Mouse (Mus musculus) CH12.LX (cell line): ENCODE measurements around the gene Phf21a. TPM values are rescaled to one million over a fixed set of nuclear protein-coding genes. Genes with fewer than 3 reads are reported as not detected.

Experiments used
- DNase-seq: peaks from one replicate; pipeline ENCODE4 v3.0.0-alpha.2; 2013; ENCODE audit errors: extremely low read depth
- H3K27ac ChIP-seq: 2 replicates; pipeline ENCODE4 v1.5.1; 2012; ENCODE audit warnings: low read depth, mild to moderate bottlenecking, control low read depth, moderate library complexity; ENCODE audit not compliant: insufficient read depth
- H3K27me3 ChIP-seq: replicated peaks from 2 replicates; pipeline ENCODE3; 2012; ENCODE audit warnings: inconsistent platforms
- H3K36me3 ChIP-seq, 2 experiments: replicated peaks in 1 of 2; 2 replicates each; pipeline versions ENCODE3 to v1.6.1; 2012; ENCODE audit warnings: inconsistent platforms in 1 of 2, low read length in 1 of 2, mild to moderate bottlenecking in 1 of 2, mixed read lengths in 1 of 2, moderate library complexity in 1 of 2; ENCODE audit not compliant: control insufficient read depth in 1 of 2, insufficient read depth in 1 of 2
- H3K4me1 ChIP-seq, 2 experiments: 2 replicates each; pipeline ENCODE4 v1.6.1; 2012; ENCODE audit warnings: inconsistent platforms in 1 of 2, moderate library complexity in 1 of 2; ENCODE audit not compliant: insufficient read depth in 2 of 2, control insufficient read depth in 1 of 2
- H3K4me2 ChIP-seq: 2 replicates; pipeline ENCODE4 v1.6.1; 2012; ENCODE audit warnings: low read depth, mild to moderate bottlenecking, control low read depth; ENCODE audit not compliant: poor library complexity, insufficient read depth, severe bottlenecking
- H3K4me3 ChIP-seq, 3 experiments: fragments of 150-350 bp in 1 of 3; sonication (generic) in 1 of 3; replicated peaks in 1 of 3; 2 replicates each; pipeline versions ENCODE3 to v1.5.1; 2011 to 2012; ENCODE audit warnings: low read depth in 2 of 3, low read length in 2 of 3, mild to moderate bottlenecking in 2 of 3, moderate library complexity in 2 of 3, control low read depth in 1 of 3, improper control_type of control experiment in 1 of 3, inconsistent platforms in 1 of 3, mixed read lengths in 1 of 3; ENCODE audit not compliant: poor library complexity in 1 of 3
- H3K79me2 ChIP-seq: replicated peaks from 2 replicates; pipeline ENCODE4 v1.6.1; 2012; ENCODE audit warnings: mild to moderate bottlenecking, moderate library complexity; ENCODE audit not compliant: control insufficient read depth, poor library complexity, insufficient read depth, severe bottlenecking; ENCODE audit errors: extremely low read depth
- H3K9ac ChIP-seq: 2 replicates; pipeline ENCODE4 v1.6.1; 2012; ENCODE audit warnings: low read depth, mild to moderate bottlenecking, control low read depth, moderate library complexity; ENCODE audit not compliant: insufficient read depth
- H3K9me3 ChIP-seq: replicated peaks from 2 replicates; pipeline ENCODE3; 2012; ENCODE audit warnings: low read length, inconsistent platforms, mixed read lengths
- BHLHE40 ChIP-seq: IDR thresholded peaks from 2 replicates; pipeline ENCODE4 v1.6.1; 2011; ENCODE audit warnings: mild to moderate bottlenecking, low read depth, low read length, improper control_type of control experiment
- CHD2 ChIP-seq: IDR thresholded peaks from 2 replicates; pipeline ENCODE4 v1.6.1; 2011; ENCODE audit warnings: low read length, improper control_type of control experiment
- CTCF ChIP-seq, 2 experiments: IDR thresholded peaks in 1 of 2; conservative IDR thresholded peaks in 1 of 2; 2 replicates each; pipeline ENCODE4 v1.5.1; 2011 to 2012; ENCODE audit warnings: low read depth in 2 of 2, low read length in 2 of 2, improper control_type of control experiment in 1 of 2, inconsistent platforms in 1 of 2, mild to moderate bottlenecking in 1 of 2, moderate library complexity in 1 of 2
- ELF1 ChIP-seq: IDR thresholded peaks from 2 replicates; pipeline ENCODE4 v1.6.1; 2014; ENCODE audit warnings: low read depth, mild to moderate bottlenecking, inconsistent platforms, low read length, improper control_type of control experiment
- EP300 ChIP-seq: IDR thresholded peaks from 2 replicates; pipeline ENCODE4 v1.6.1; 2011; ENCODE audit warnings: low read length, improper control_type of control experiment
- ETS1 ChIP-seq: conservative IDR thresholded peaks from 2 replicates; pipeline ENCODE4 v1.6.1; 2012; ENCODE audit warnings: low read depth, mild to moderate bottlenecking, inconsistent platforms, low read length, improper control_type of control experiment, moderate library complexity
- GABPA ChIP-seq: IDR thresholded peaks from 2 replicates; pipeline ENCODE4 v1.6.1; 2012; ENCODE audit warnings: low read depth, low read length, improper control_type of control experiment, inconsistent platforms; ENCODE audit not compliant: insufficient replicate concordance
- HCFC1 ChIP-seq: IDR thresholded peaks from 2 replicates; pipeline ENCODE4 v1.6.1; 2012; ENCODE audit warnings: low read depth, mild to moderate bottlenecking, inconsistent platforms, low read length, improper control_type of control experiment
- IRF4 ChIP-seq: IDR thresholded peaks from 2 replicates; pipeline ENCODE4 v1.6.1; 2014; ENCODE audit warnings: low read depth, mild to moderate bottlenecking, inconsistent platforms, low read length, improper control_type of control experiment
- JUN ChIP-seq: IDR thresholded peaks from 2 replicates; pipeline ENCODE4 v1.6.1; 2011; ENCODE audit warnings: low read depth, mild to moderate bottlenecking, low read length, improper control_type of control experiment, moderate library complexity; ENCODE audit not compliant: insufficient read depth
- KAT2A ChIP-seq: IDR thresholded peaks from 2 replicates; pipeline ENCODE4 v1.6.1; 2012; ENCODE audit warnings: low read length, improper control_type of control experiment, inconsistent platforms; ENCODE audit not compliant: insufficient replicate concordance
- MAFK ChIP-seq: IDR thresholded peaks from 2 replicates; pipeline ENCODE4 v1.6.1; 2011; ENCODE audit warnings: low read length, improper control_type of control experiment; ENCODE audit not compliant: insufficient replicate concordance
- MAX ChIP-seq: IDR thresholded peaks from 2 replicates; pipeline ENCODE4 v1.6.1; 2011; ENCODE audit warnings: low read length, improper control_type of control experiment
- MAZ ChIP-seq: IDR thresholded peaks from 2 replicates; pipeline ENCODE4 v1.6.1; 2012; ENCODE audit warnings: low read depth, mild to moderate bottlenecking, inconsistent platforms, low read length, improper control_type of control experiment, moderate library complexity
- MEF2A ChIP-seq: IDR thresholded peaks from 2 replicates; pipeline ENCODE4 v1.6.1; 2014; ENCODE audit warnings: low read depth, mild to moderate bottlenecking, inconsistent platforms, low read length, improper control_type of control experiment, borderline replicate concordance
- MXI1 ChIP-seq: IDR thresholded peaks from 2 replicates; pipeline ENCODE4 v1.6.1; 2011; ENCODE audit warnings: mild to moderate bottlenecking, low read depth, low read length, improper control_type of control experiment
- MYC ChIP-seq: IDR thresholded peaks from 2 replicates; pipeline ENCODE4 v1.6.1; 2011; ENCODE audit warnings: low read depth, mild to moderate bottlenecking, improper control_type of control experiment, low read length
- NELFE ChIP-seq: IDR thresholded peaks from 2 replicates; pipeline ENCODE4 v1.6.1; 2011; ENCODE audit warnings: low read depth, low read length, improper control_type of control experiment
- NRF1 ChIP-seq: IDR thresholded peaks from 2 replicates; pipeline ENCODE4 v1.6.1; 2014; ENCODE audit warnings: low read depth, mild to moderate bottlenecking, inconsistent platforms, low read length, improper control_type of control experiment, moderate library complexity
- PAX5 ChIP-seq: IDR thresholded peaks from 2 replicates; pipeline ENCODE4 v1.6.1; 2012; ENCODE audit warnings: low read length, inconsistent platforms, mixed read lengths
- RAD21 ChIP-seq: IDR thresholded peaks from 2 replicates; pipeline ENCODE4 v1.6.1; 2011; ENCODE audit warnings: low read depth, mild to moderate bottlenecking, low read length, improper control_type of control experiment, moderate library complexity
- SIN3A ChIP-seq: IDR thresholded peaks from 2 replicates; pipeline ENCODE4 v1.6.1; 2012; ENCODE audit warnings: low read length, improper control_type of control experiment, inconsistent platforms
- SMC3 ChIP-seq: IDR thresholded peaks from 2 replicates; pipeline ENCODE4 v1.6.1; 2011; ENCODE audit warnings: low read depth, low read length, improper control_type of control experiment
- TBP ChIP-seq: conservative IDR thresholded peaks from 2 replicates; pipeline ENCODE4 v1.6.1; 2011; ENCODE audit warnings: low read depth, low read length, improper control_type of control experiment
- TCF12 ChIP-seq: IDR thresholded peaks from 2 replicates; pipeline ENCODE4 v1.6.1; 2014; ENCODE audit warnings: low read depth, mild to moderate bottlenecking, inconsistent platforms, low read length, improper control_type of control experiment
- UBTF ChIP-seq: IDR thresholded peaks from 2 replicates; pipeline ENCODE4 v1.6.1; 2012; ENCODE audit warnings: low read depth, mild to moderate bottlenecking, inconsistent platforms, low read length, improper control_type of control experiment, moderate library complexity
- USF1 ChIP-seq: IDR thresholded peaks from 2 replicates; pipeline ENCODE4 v1.6.1; 2014; ENCODE audit warnings: low read depth, mild to moderate bottlenecking, inconsistent platforms, low read length, improper control_type of control experiment
- USF2 ChIP-seq: conservative IDR thresholded peaks from 2 replicates; pipeline ENCODE4 v1.6.1; 2011; ENCODE audit warnings: low read depth, low read length, improper control_type of control experiment
- ZMIZ1 ChIP-seq: IDR thresholded peaks from 2 replicates; pipeline ENCODE4 v1.6.1; 2012; ENCODE audit warnings: low read depth, mild to moderate bottlenecking, inconsistent platforms, low read length, improper control_type of control experiment
- dilution Hi-C: fragments of 300-500 bp; cut with MboI; formaldehyde crosslinking; loops from 2 replicates; pipeline ENCODE4 v1.14.3; 2020; ENCODE audit warnings: low sequenced_read_pairs; ENCODE audit not compliant: extremely low pct_unique_long_range_greater_than_20kb, extremely low pct_ligation_motif_present
- in situ Hi-C: fragments of 300-500 bp; cut with MboI; formaldehyde crosslinking; loops from 3 replicates; pipeline ENCODE4 v1.14.3; 2019; ENCODE audit warnings: low sequenced_read_pairs, low pct_ligation_motif_present, low pct_unique_long_range_greater_than_20kb, mixed read lengths
- polyA plus RNA-seq: library from polyadenylated mRNA; unstranded; fragments of >175 nt; gene quantifications from 2 replicates; pipeline ENCODE4 v1.2.1, GENCODE M21; 2012; ENCODE audit warnings: low read depth; ENCODE audit not compliant: insufficient read length
- total RNA-seq, 2 experiments: library from RNA; depleted of rRNA; stranded (reverse); fragments of 300-350 nt in 1 of 2; fragments of >200 nt in 1 of 2; gene quantifications; 2 replicates each; pipeline ENCODE4 v1.2.3; 2012 to 2014

Gene Phf21a
- total and polyA plus RNA-seq, 3 experiments, result 10.2 to 24.5 (median 12.0) TPM

- Histone ChIP-seq H3K4me1 (no peaks in the 10 kb centered on the region), H3K36me3 (no peaks in the 10 kb centered on the region), H3K4me3 (no peak overlapping the region), H3K27ac (no peak overlapping the region), H3K79me2 (no peaks in the 10 kb centered on the region), H3K27me3 (peaks cover 2% of the 10 kb centered on the region), H3K9me3 (no peaks in the 10 kb centered on the region), H3K4me2 (no peak overlapping the region), H3K9ac (no peak overlapping the region)
- in situ Hi-C loops (no loop called here), dilution Hi-C loops (no loop called here)
- TF ChIP-seq IRF4 (no peak), CTCF (conservative IDR thresholded peaks at IDR 0.05 in 1 of 2, IDR thresholded peaks at IDR 0.05 in 1 of 2; ENCODE audit: low read depth in 2 of 2, low read length in 2 of 2) (no peak), RAD21 (no peak), GABPA (no peak), CHD2 (no peak), HCFC1 (no peak), NRF1 (no peak), TBP (no peak), PAX5 (no peak), ELF1 (no peak), MAX (no peak), BHLHE40 (no peak), MAFK (no peak), USF1 (no peak), MAZ (no peak), TCF12 (no peak), UBTF (no peak), ZMIZ1 (no peak), EP300 (no peak), USF2 (no peak)
- no peak for DNase-seq
Observed at GRCm38 (mm10) chr2:92125330-92125729, 32.4 kb downstream of the Phf21a start.

GRCm38 (mm10) chr2:92130071-92130470, 37.2 kb downstream of the Phf21a start:
- in situ Hi-C loops, result no loop called here
- no peaks in the 10 kb centered on the region for H3K9me3 ChIP-seq

More at GRCm38 (mm10) chr2:92130071-92130470, 37.2 kb downstream of the Phf21a start:
- Histone ChIP-seq H3K9ac (no peak overlapping the region), H3K27me3 (peaks cover 2% of the 10 kb centered on the region), H3K4me2 (no peak overlapping the region), H3K4me3 (no peak overlapping the region), H3K4me1 (no peaks in the 10 kb centered on the region), H3K79me2 (no peaks in the 10 kb centered on the region), H3K27ac (no peak overlapping the region), H3K36me3 (no peaks in the 10 kb centered on the region)
- TF ChIP-seq USF2, result no peak
- no peak for TF ChIP-seq MEF2A
- no peak for TF ChIP-seq NELFE
- TF ChIP-seq MYC, result no peak
- TF ChIP-seq SMC3, result no peak
- no peak for TF ChIP-seq JUN
- TF ChIP-seq IRF4, result no peak
- no peak for TF ChIP-seq HCFC1
- no peak for TF ChIP-seq MXI1
- no peak for TF ChIP-seq ETS1
- TF ChIP-seq NRF1, result no peak
- TF ChIP-seq ELF1, result no peak
- no peak for TF ChIP-seq SIN3A
- TF ChIP-seq USF1, result no peak
- TF ChIP-seq CTCF (conservative IDR thresholded peaks at IDR 0.05 in 1 of 2, IDR thresholded peaks at IDR 0.05 in 1 of 2; ENCODE audit: low read depth in 2 of 2, low read length in 2 of 2), result no peak
- TF ChIP-seq CHD2, result no peak
- no peak for TF ChIP-seq BHLHE40
- TF ChIP-seq KAT2A, result no peak
- dilution Hi-C loops, result no loop called here
- DNase-seq, result no peak
